Mouse (Mus musculus): ENCODE data around the gene Glis1.

Gene Glis1

GRCm38 (mm10) chr4:107434356-107435237, at the start of gene Glis1:
Gene Glis1 (plus strand): TSS chr4:107434591.
- peak; percentile 97 for DNase-seq

- DNase-seq: peak; percentile 92
These were observed 47.4 kb upstream of the Glis1 start for GRCm38 (mm10) chr4:107387038-107387437.

GRCm38 (mm10) chr4:107387465-107387864, 46.9 kb upstream of the Glis1 start:
- no peak for DNase-seq

- DNase-seq: no peak
These were observed 46.1 kb upstream of the Glis1 start for GRCm38 (mm10) chr4:107388291-107388690.

GRCm38 (mm10) chr4:107389345-107389744, 45.0 kb upstream of the Glis1 start:
- no peak for DNase-seq

GRCm38 (mm10) chr4:107393771-107394170, 40.6 kb upstream of the Glis1 start:
- no peak for DNase-seq

GRCm38 (mm10) chr4:107420202-107420601, 14.2 kb upstream of the Glis1 start:
- DNase-seq: no peak

- no peak for DNase-seq
These were observed 12.7 kb upstream of the Glis1 start for GRCm38 (mm10) chr4:107421711-107422110.

- DNase-seq: no peak
These were observed 12.2 kb upstream of the Glis1 start for GRCm38 (mm10) chr4:107422176-107422575.

- no peak for DNase-seq
These were observed 8.8 kb upstream of the Glis1 start for GRCm38 (mm10) chr4:107425616-107426015.

- DNase-seq: no peak
These were observed 7.8 kb upstream of the Glis1 start for GRCm38 (mm10) chr4:107426631-107427030.

- no peak for DNase-seq
These were observed 1.7 kb upstream of the Glis1 start for GRCm38 (mm10) chr4:107432717-107433116.

- DNase-seq: no peak
These were observed 414 bp upstream of the Glis1 start for GRCm38 (mm10) chr4:107433998-107434355.

- DNase-seq: no peak
These were observed 1.0 kb downstream of the Glis1 start for GRCm38 (mm10) chr4:107435238-107435946.

GRCm38 (mm10) chr4:107436476-107436875, 2.1 kb downstream of the Glis1 start:
- DNase-seq: no peak

GRCm38 (mm10) chr4:107438741-107439140, 4.3 kb downstream of the Glis1 start:
- DNase-seq: no peak

GRCm38 (mm10) chr4:107440306-107440705, 5.9 kb downstream of the Glis1 start:
- DNase-seq: no peak

GRCm38 (mm10) chr4:107442288-107442687, 7.9 kb downstream of the Glis1 start:
- DNase-seq: no peak

GRCm38 (mm10) chr4:107442891-107443483, 8.6 kb downstream of the Glis1 start:
- no peak for DNase-seq

- DNase-seq: no peak
These were observed 9.2 kb downstream of the Glis1 start for GRCm38 (mm10) chr4:107443621-107444020.

- DNase-seq: no peak
These were observed 14.1 kb downstream of the Glis1 start for GRCm38 (mm10) chr4:107448481-107448880.

- DNase-seq: no peak
These were observed 15.1 kb downstream of the Glis1 start for GRCm38 (mm10) chr4:107449519-107449918.

GRCm38 (mm10) chr4:107452266-107453015, 18.1 kb downstream of the Glis1 start:
- DNase-seq: no peak

Data from heart, adult 11 months (tissue).